Mouse (Mus musculus) liver, embryonic 14.5 days (tissue): ENCODE results near the gene Dclk3. TPM values are rescaled to one million over a fixed set of nuclear protein-coding genes. Genes with fewer than 3 reads are reported as not detected.

ENCODE experiments used
- ATAC-seq: fragments of 200-750 bp; cut with Nextera tagmentation; 2 replicates; pipeline ENCODE4 v1.8.0; 2017; ENCODE audit warnings: moderate number of reproducible peaks, mild to moderate bottlenecking, moderate library complexity; ENCODE audit not compliant: insufficient read depth
- DNase-seq, 3 experiments: peaks; one replicate each; pipeline ENCODE4 v3.0.0-alpha.2; 2012 to 2013; ENCODE audit warnings: low read depth in 3 of 3, low spot score in 3 of 3
- H3K27ac ChIP-seq: fragments of 300-500 bp; sonication (generic); 2 replicates; pipeline ENCODE4 v1.5.1; 2014; ENCODE audit warnings: moderate library complexity, mild to moderate bottlenecking, control low read depth, inconsistent platforms
- H3K27me3 ChIP-seq: fragments of 300-500 bp; sonication (generic); 2 replicates; pipeline ENCODE4 v1.6.1; 2014; ENCODE audit warnings: mild to moderate bottlenecking, low read length, moderate library complexity; ENCODE audit not compliant: control insufficient read depth, insufficient read depth
- H3K36me3 ChIP-seq: fragments of 300-500 bp; sonication (generic); replicated peaks from 2 replicates; pipeline ENCODE4 v1.6.1; 2014; ENCODE audit warnings: low read depth; ENCODE audit not compliant: control insufficient read depth, insufficient read depth
- H3K4me1 ChIP-seq, 2 experiments: fragments of 200-500 bp in 1 of 2; fragments of 300-500 bp in 1 of 2; sonication (generic) in 1 of 2; replicated peaks; 2 replicates each; pipeline ENCODE4 v1.6.1; 2012 to 2014; ENCODE audit warnings: antibody characterized with exemption in 1 of 2, inconsistent platforms in 1 of 2, low read length in 1 of 2; ENCODE audit not compliant: control insufficient read depth in 2 of 2, insufficient read depth in 2 of 2
- H3K4me2 ChIP-seq: fragments of 300-500 bp; sonication (generic); 2 replicates; pipeline ENCODE4 v1.6.1; 2014; ENCODE audit warnings: low read depth, mild to moderate bottlenecking, control low read depth, moderate library complexity
- H3K4me3 ChIP-seq, 2 experiments: fragments of 200-500 bp in 1 of 2; fragments of 300-500 bp in 1 of 2; sonication (generic) in 1 of 2; 2 replicates each; pipeline ENCODE4 v1.5.1; 2012 to 2014; ENCODE audit warnings: low read depth in 2 of 2, low read length in 2 of 2, mild to moderate bottlenecking in 2 of 2, control low read depth in 1 of 2, inconsistent platforms in 1 of 2, moderate library complexity in 1 of 2; ENCODE audit not compliant: insufficient read depth in 1 of 2
- H3K9ac ChIP-seq: fragments of 300-500 bp; sonication (generic); replicated peaks from 2 replicates; pipeline ENCODE4 v1.6.1; 2014; ENCODE audit warnings: mild to moderate bottlenecking, control low read depth, moderate library complexity
- H3K9me3 ChIP-seq: fragments of 300-500 bp; sonication (generic); 2 replicates; pipeline ENCODE4 v1.6.1; 2016; ENCODE audit warnings: low read length, mixed read lengths; ENCODE audit not compliant: control insufficient read depth
- CTCF ChIP-seq: IDR thresholded peaks from 2 replicates; pipeline ENCODE4 v1.5.1; 2016; ENCODE audit warnings: antibody characterized with exemption, low read depth, control low read depth
- EP300 ChIP-seq: IDR thresholded peaks from 2 replicates; pipeline ENCODE4 v1.6.1; 2016; ENCODE audit warnings: antibody characterized with exemption, low read depth
- WGBS: fragments of 180-500 bp; shearing (Covaris S2); extraction: QIAGEN DNeasy Blood & Tissue Kit; methylation state at CpG from one replicate; pipeline ENCODE4 v1.1.7; 2014; ENCODE audit not compliant: insufficient replicate concordance; 5-methylcytosine and 5-hydroxymethylcytosine counted together
- polyA plus RNA-seq, 2 experiments: library from polyadenylated mRNA; depleted of rRNA in 1 of 2; stranded (reverse) in 1 of 2; unstranded in 1 of 2; fragments of >200 nt; fragmentation: Nextera tagmentation in 1 of 2; extraction: Ambion mirVana in 1 of 2; gene quantifications; 2 replicates each; pipeline versions ENCODE4 v1.2.1 to v1.2.3; 2012 to 2014

Dclk3 gene
- polyA plus RNA-seq, 2 experiments: 0.02 to 0.03 TPM

DNA sequence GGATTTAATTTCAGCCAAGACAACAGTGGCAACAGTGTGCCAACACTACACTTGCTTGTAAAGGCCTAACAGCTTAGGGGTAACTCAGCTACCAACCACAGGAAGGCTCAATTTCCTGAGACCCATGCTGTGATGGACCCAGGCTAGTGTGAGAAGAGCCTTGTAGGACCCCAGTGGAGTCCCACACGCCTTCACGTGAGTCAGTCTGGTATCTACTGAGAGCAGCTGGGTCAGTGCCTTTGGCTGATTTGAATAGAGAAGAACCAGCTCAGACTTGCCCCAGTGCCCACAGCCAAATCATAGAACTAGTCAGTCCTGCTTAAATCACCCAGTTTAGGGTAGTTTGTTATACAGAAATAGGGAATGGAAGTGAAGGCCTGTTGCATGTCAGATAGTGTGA, 40.8 kb upstream of the Dclk3 start:
- no peak for DNase-seq
- ATAC-seq: no peak
- WGBS: 59% methylated on average over 2 of the region's 2 CpGs

DNA sequence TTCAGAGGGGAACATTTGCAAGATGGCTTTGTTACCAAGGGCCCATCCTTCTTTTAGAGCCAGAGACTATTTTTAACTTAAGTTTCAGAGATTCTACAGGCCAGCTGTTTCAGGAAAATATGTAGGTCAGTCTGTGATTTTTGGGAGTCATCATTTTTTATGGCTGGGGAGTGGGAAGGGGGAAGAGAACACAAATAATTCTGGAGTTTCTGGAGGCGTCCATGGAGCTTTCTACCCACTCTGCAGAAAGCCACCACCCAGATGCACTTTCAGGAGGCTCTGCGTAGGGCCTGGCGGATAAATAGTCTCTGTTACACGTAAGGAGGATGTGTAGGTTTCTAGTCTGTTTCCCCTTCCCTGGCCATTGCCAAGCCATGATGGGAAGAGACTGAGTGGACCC, 38.8 kb upstream of the Dclk3 start:
- no peaks in the 10 kb centered on the region for H3K36me3 ChIP-seq
- DNase-seq (no peak), ATAC-seq (no peak)
- H3K4me2 ChIP-seq: no peak overlapping the region
- H3K27me3 ChIP-seq: no peaks in the 10 kb centered on the region
- no peaks in the 10 kb centered on the region for H3K9me3 ChIP-seq
- H3K9ac ChIP-seq: no peak overlapping the region
- H3K4me1 ChIP-seq: no peaks in the 10 kb centered on the region
- no peak overlapping the region for H3K4me3 ChIP-seq
- TF ChIP-seq EP300 (no peak), CTCF (no peak)
- WGBS: 56% methylated on average over 4 of the region's 4 CpGs
- no peak overlapping the region for H3K27ac ChIP-seq

More for the DNA sequence above, 40.8 kb upstream of the Dclk3 start:
- Histone ChIP-seq H3K4me1 (no peaks in the 10 kb centered on the region), H3K9me3 (no peaks in the 10 kb centered on the region), H3K27me3 (no peaks in the 10 kb centered on the region), H3K4me2 (no peak overlapping the region), H3K9ac (no peak overlapping the region), H3K4me3 (no peak overlapping the region), H3K36me3 (no peaks in the 10 kb centered on the region), H3K27ac (no peak overlapping the region)
- TF ChIP-seq EP300 (no peak), CTCF (no peak)

DNA sequence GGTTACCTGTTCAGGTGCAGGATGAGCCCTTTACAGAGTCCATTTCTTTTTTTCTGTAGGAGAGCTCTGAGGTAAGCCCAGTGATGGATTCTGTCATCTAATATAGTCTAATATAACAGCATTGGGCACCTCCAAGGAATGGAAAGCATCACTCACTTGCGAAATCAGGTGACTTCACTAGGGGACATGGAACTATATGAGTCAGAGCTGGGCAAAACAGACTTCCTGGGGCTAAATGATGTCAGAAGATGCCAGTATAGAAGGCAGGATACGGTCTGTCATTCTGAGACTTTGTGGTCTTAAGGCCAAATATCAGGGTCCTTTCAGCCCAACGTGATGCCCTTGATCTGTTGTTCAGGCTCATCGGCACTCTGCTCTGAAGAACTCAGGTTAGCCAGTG, 35.7 kb upstream of the Dclk3 start:
- Histone ChIP-seq H3K4me1 (no peaks in the 10 kb centered on the region), H3K27me3 (no peaks in the 10 kb centered on the region), H3K9ac (no peak overlapping the region), H3K27ac (no peak overlapping the region), H3K9me3 (no peaks in the 10 kb centered on the region), H3K36me3 (no peaks in the 10 kb centered on the region), H3K4me2 (no peak overlapping the region), H3K4me3 (no peak overlapping the region)
- WGBS: 71% methylated on average over 4 of the region's 4 CpGs
- TF ChIP-seq EP300: no peak
- DNase-seq (no peak), ATAC-seq (no peak)

DNA sequence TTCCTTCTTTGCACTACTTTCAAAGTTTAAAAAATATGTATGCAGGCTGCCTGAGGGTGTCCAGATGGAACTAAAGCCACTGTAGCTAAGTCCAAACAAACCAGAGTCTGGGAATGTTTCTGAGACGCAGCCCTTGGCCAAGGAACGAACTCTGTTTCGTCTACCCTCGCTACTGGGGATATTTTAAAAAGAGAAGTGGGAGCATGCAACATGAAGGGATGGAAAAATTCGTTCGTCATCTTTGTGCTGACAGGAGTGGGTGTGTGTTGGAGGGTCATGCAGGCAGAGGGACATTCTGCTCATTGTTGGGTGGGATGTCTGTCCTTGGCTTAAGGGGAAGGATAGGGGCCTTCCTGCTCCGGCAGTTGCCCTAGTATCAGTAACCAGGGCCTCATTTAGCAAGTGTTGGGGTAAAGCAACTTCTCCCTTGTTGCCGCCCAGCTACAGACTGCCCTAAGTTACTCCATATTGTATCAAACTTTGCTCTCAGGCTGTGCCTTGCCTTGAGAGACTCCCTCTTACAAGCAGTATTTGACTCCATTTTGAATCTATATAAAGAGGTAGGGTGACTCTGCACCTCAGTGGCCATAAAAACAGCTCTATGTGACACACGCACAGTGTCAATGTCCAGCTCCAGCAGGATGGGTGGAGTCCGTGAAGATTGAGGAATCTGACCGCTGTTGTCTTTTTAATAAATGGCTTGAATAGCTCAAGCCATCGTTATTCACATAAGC, 34.4 kb upstream of the Dclk3 start:
- no peak for TF ChIP-seq EP300
- no peak for TF ChIP-seq CTCF
- H3K27ac ChIP-seq: no peak overlapping the region
- H3K4me2 ChIP-seq: no peak overlapping the region
- H3K4me1 ChIP-seq: no peaks in the 10 kb centered on the region
- 64% methylated on average over 12 of the region's 12 CpGs for WGBS
- H3K9ac ChIP-seq: no peak overlapping the region
- no peak for ATAC-seq
- no peaks in the 10 kb centered on the region for H3K27me3 ChIP-seq
- H3K9me3 ChIP-seq: no peaks in the 10 kb centered on the region
- DNase-seq: no peak
- no peak overlapping the region for H3K4me3 ChIP-seq
- H3K36me3 ChIP-seq: no peaks in the 10 kb centered on the region

DNA sequence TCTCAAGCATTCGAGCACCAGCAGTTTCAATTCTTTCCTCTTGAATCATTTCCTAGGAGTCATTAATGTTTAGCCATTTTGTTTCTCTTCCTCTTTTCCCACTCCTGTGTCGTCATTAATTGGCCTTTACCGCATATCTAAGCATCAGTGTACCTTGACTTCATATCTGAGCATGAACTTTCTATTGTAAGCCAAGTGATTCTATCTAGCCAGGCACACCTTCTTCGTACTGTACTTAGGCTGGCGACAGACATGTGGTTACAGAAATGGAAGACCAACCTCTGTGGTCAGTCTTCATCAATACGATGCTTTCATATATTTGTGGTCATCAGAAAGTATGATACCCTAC, 33.8 kb upstream of the Dclk3 start:
- no peak overlapping the region for H3K9ac ChIP-seq
- no peaks in the 10 kb centered on the region for H3K4me1 ChIP-seq
- no peak for TF ChIP-seq CTCF
- TF ChIP-seq EP300: no peak
- H3K36me3 ChIP-seq: no peaks in the 10 kb centered on the region
- no peak overlapping the region for H3K4me3 ChIP-seq
- H3K27ac ChIP-seq: no peak overlapping the region
- no peak for DNase-seq
- H3K9me3 ChIP-seq: no peaks in the 10 kb centered on the region
- WGBS: 62% methylated on average over 6 of the region's 6 CpGs
- H3K27me3 ChIP-seq: no peaks in the 10 kb centered on the region
- no peak overlapping the region for H3K4me2 ChIP-seq
- no peak for ATAC-seq
